Mouse (Mus musculus) megakaryocyte, embryonic 14.5 days (primary cell): ENCODE results near the gene 4921517D22Rik.

Experiments used
- FLI1 ChIP-seq: IDR thresholded peaks from 2 replicates; pipeline ENCODE4 v1.6.1; 2012; ENCODE audit warnings: low read length, inconsistent platforms, mixed read lengths
- GATA1 ChIP-seq: IDR thresholded peaks from 3 replicates; pipeline ENCODE4 v1.6.1; 2012; ENCODE audit warnings: mixed read lengths, low read length, inconsistent platforms, borderline replicate concordance

DNA sequence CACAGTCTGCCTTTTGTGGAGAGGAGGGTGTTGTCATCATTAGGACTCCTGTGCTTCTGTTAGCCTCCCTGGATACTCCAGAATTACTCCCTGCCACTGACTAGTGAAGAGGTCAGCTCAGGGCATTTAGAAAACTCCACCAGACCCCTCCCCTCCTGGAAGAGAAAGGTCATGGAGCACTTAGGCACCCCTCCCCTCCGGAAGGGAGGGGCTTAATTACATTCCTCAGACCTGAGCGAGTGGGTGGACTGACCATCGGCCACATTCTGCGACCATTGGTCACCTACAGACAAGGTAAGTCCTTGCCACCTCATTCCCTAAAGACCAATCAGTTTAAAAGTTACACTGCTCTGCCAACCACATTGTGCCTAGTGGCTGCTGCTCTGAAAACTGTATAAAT is 14.6 kb downstream of the 4921517D22Rik start:
- no peak for TF ChIP-seq GATA1
- no peak for TF ChIP-seq FLI1
